Mouse (Mus musculus) gastrocnemius, adult 8-10 months (tissue): Measurements from ENCODE around the gene Ksr1. TPM values are rescaled to one million over a fixed set of nuclear protein-coding genes. Genes with fewer than 3 reads are reported as not detected.

Experiments used
- DNase-seq, 2 experiments: peaks; one replicate each; pipeline ENCODE4 v3.0.0; 2022; ENCODE audit warnings: low spot score in 2 of 2
- total RNA-seq, 4 experiments: library from RNA; stranded (reverse); gene quantifications; 2 replicates each; pipeline ENCODE4 v1.2.4; 2022

Ksr1 gene
- total RNA-seq, 4 experiments from 2014 or later = 78.5 to 117 (median 87.7) TPM

GRCm38 (mm10) chr11:79093986-79094695 lies 52.1 kb downstream of the Ksr1 start:
- DNase-seq = no peak

GRCm38 (mm10) chr11:79093386-79093906 lies 52.8 kb downstream of the Ksr1 start:
- DNase-seq = no peak

DNA sequence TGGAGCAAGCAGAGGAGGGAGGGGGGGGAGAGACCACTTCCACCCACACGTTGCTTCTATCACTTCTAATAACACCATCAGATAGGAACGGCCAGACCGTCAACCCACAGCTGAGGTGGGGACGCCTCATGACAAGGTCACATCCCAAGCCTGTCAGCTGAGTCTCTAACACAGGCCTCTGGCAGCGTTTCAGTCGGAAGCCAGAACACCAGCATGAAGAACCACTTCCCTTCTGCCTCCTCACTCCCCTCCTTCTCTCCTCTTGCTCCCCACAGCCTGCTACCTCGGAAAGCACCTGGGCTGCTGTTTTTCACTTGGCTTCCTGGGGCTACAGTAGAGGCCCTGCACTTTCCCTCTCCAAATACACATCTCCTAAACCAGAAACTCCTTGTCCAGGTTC lies 53.4 kb downstream of the Ksr1 start:
- DNase-seq = no peak

DNA sequence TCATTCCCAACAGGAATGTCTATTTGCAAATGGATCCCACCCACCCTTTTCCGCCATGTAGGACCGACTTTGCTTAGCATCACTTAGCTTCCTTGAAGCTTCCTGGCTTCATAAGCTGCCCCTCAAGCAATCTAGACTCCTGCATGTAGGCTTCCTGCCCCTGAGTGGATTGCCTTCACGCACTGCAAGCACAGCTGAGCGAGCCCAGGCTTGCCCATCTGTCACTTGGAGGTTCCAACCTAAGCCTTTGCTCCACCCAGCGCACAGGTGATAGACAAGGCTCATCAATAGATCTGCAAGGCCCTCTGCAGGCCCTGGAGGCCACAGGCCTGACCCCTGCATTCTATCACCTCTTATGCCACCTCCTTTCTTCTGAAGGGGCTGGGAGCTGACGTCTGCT lies 54.0 kb downstream of the Ksr1 start:
- DNase-seq = no peak

GRCm38 (mm10) chr11:79089756-79090155 lies 56.5 kb downstream of the Ksr1 start:
- DNase-seq = no peak

DNA sequence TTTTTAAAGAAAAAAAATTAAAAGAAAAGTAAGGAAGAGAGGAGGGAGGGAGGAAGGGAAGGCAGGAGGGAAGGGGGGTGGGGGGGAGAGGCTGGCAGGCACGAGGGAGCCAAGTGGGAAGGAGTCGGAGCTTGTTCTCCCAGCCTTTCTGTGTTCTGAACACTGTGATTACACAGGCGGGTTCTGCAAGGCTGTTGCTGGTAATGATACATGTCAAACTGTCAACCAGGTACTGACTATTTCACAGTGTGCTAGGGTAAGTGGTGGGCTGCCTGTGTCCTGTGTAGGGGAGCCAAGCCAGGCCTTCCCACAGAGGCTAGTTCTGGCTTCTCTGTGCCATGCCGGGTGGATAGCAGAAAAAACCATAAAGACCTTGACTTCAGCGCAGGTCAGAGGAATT lies 57.2 kb downstream of the Ksr1 start:
- no peak for DNase-seq

DNA sequence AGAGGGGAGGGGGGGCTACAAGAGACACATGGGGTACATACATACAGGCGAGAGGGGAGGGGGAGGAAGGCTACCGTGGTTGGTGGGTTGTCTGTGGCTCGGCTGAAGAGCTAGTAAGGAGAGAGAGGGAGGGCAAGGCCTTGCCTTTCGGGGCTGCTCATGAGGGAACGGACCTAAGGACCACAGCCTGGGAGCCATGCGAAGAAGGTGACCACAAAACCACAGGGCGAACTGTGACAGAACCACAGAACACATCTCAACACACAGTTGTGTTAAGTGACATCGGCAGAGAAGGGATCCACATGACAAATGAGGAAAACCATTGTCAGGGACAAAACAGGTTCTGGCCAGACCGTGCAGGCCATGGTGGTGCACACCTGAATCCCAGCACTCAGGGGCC lies 57.9 kb downstream of the Ksr1 start:
- DNase-seq = no peak

DNA sequence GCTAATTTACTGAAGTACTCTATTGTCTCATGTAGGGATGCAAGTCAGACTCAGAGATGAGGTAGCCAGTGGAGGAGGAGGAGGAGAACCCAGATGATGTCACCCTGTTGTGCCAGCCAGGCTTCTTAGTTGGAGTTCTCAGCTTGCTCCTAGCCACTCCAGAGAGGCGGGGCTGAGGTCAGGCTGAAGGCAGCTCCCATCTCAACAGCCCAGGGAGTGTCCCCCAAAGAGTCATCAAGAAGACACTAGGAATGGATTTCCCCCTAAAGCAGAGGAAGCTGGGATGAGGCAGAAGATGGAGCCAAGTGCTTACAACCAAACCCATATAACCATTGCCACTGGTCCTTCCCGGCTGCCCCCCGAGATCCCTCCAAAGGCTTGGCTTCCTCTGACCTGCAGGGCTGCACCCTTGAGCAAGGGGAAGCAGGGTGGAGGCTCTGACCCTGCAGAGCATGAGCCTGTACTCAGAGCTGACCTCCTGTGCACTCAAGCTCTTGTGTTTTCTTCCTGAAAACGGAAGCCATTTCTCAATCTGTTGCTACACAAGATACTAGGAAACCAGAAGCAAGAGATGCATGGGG lies 58.4 kb downstream of the Ksr1 start:
- DNase-seq = peak; percentile 34 to 48

GRCm38 (mm10) chr11:79086787-79087186 lies 59.4 kb downstream of the Ksr1 start:
- no peak for DNase-seq

DNA sequence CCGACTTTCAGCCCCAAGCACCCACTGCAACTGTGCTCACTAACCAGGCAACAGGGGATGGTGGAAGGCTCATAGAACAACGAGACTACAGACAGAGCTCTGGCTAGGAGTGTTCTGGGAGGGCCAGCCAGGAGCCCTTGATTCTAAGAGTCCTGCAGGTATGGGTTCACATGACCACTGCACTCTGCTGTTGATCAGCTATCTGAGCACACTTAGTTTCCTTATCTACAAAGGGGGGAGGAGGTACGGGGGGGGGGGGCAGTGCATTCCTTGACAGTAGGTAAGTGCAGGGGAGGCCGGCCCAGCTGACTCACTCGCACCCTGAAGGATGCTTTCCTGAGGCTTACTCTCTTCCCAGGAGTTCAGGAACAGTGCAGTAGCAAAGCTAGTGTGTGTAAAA lies 61.1 kb downstream of the Ksr1 start:
- no peak for DNase-seq

GRCm38 (mm10) chr11:79083018-79083441 lies 63.2 kb downstream of the Ksr1 start:
- DNase-seq = no peak

GRCm38 (mm10) chr11:79080965-79081891 lies 65.0 kb downstream of the Ksr1 start:
- DNase-seq = peak; percentile 65 to 72

GRCm38 (mm10) chr11:79080081-79080480 lies 66.1 kb downstream of the Ksr1 start:
- DNase-seq = peak in 1 of 2 experiments; percentile 37

GRCm38 (mm10) chr11:79076484-79076883 lies 69.7 kb downstream of the Ksr1 start:
- DNase-seq = no peak

- DNase-seq = no peak
Measured at GRCm38 (mm10) chr11:79075044-79075443, 71.2 kb downstream of the Ksr1 start.

DNA sequence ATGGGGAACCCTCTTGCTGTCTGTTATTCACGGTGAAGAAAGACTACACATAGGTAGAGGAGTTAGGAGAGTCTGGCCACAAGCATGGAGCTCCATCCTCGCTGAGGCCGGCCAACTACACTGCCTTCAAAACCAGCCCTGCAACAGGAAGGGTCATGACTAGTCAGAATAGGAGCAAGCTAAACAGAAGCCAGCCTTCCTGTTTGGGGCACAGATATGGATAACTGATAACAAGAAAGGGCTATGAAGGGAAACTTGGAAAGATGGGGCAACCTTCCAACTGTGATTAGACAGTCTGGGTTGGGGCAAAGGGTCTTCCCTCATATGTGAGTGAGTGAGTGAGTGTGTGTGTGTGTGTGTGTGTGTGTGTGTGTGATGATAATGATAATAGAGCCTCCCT lies 71.6 kb downstream of the Ksr1 start:
- no peak for DNase-seq

DNA sequence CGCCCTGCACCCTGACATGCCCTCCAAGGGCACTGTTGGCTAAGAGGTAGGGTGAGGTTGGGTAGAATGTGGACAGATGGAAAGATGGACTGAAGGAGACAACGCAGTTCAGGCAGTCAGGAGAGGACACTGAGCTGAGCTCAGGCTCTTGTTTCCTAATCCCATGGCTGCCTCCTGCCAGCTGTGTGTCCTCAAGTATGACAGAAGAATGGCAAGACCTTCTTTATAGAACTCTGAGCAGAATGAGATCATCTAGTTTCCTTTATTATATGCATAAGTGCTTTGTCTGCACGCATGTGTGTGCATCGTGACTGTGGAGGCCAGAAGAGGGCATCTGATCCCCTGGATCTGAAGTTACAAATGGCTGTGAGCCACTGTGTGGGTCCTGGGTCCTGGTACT lies 72.6 kb downstream of the Ksr1 start:
- no peak for DNase-seq

DNA sequence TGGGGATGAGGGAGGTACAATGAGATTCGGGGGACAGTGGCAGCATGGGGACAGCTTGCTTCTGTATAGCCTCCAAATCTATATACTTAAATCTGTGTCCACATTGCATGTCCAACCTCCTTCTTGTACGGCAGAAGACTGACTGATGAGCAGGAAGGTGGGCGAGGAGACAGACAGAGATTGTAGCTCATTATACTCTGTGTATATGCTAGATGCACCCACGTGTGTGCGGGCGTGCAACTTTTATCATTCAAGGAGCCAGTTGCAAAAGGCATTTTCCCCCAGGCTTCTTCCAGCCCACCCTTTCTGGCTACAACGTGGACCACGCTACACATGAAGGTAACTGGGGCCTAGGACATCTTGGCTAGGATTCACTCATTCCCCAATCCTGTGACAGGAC lies 74.1 kb downstream of the Ksr1 start:
- DNase-seq = no peak

GRCm38 (mm10) chr11:79071082-79071972 lies 74.9 kb downstream of the Ksr1 start:
- no peak for DNase-seq

- no peak for DNase-seq
Measured at GRCm38 (mm10) chr11:79069453-79070153, 76.6 kb downstream of the Ksr1 start.
